Comparison of ENCODE assay signal across 20 mouse cellular contexts in genomic region chr7:138875031-138875430, GRCm38 (mm10). TPM values are rescaled to one million over a fixed set of nuclear protein-coding genes. Genes with fewer than 3 reads are reported as not detected.
DNase-seq lines count a peak whose midpoint lies in the region; ATAC-seq and TF ChIP-seq lines count a peak whose summit lies in the region.
"Had no signal": no experiment of that assay in that cellular context is flagged by ENCODE, and none has a peak within 500 bp of the region (broad histone marks: within the 10 kb centered on the region; RNA-seq: fewer than 3 reads in every experiment).

No protein-coding gene starts in this region.

- no peaks in the 10 kb centered on the region for H3K4me1 ChIP-seq in lung, postnatal 0 days (ENCODE audit: insufficient read depth, low read depth, low read length)
- no peaks in the 10 kb centered on the region for H3K4me1 ChIP-seq in hindbrain, embryonic 14.5 days (replicated peaks; ENCODE audit: control insufficient read depth, insufficient read depth, low read length)
- no peaks in the 10 kb centered on the region for H3K4me1 ChIP-seq in midbrain, embryonic 15.5 days
- H3K4me1 ChIP-seq: embryonic facial prominence, embryonic 12.5 days; forebrain, embryonic 12.5 days; hindbrain, embryonic 12.5 days had no signal

- intact Hi-C loops in gastrocnemius, adult 2 months (cut with DNase I): no loop called here

- no peak for ATAC-seq in lung, postnatal 0 days
- ATAC-seq in hindbrain, embryonic 14.5 days (ENCODE audit: low FRiP score): no peak
- no peak for ATAC-seq in midbrain, embryonic 15.5 days (replicated peaks)
- ATAC-seq: CD4-positive, CD25-positive, alpha-beta regulatory T cell, adult 4 months; forebrain, embryonic 16.5 days; hindbrain, postnatal 0 days had no signal

- no peak overlapping the region for H3K4me2 ChIP-seq in lung, postnatal 0 days (replicated peaks; ENCODE audit: low read depth, low read length)
- no peak overlapping the region for H3K4me2 ChIP-seq in hindbrain, embryonic 14.5 days (replicated peaks)
- H3K4me2 ChIP-seq in midbrain, embryonic 15.5 days: no peak overlapping the region
- H3K4me2 ChIP-seq: embryonic facial prominence, embryonic 12.5 days; forebrain, embryonic 12.5 days; hindbrain, embryonic 12.5 days had no signal

- WGBS in lung, postnatal 0 days: 50% methylated on average over 3 of the region's 3 CpGs
- WGBS in hindbrain, embryonic 14.5 days: 79% methylated on average over 3 of the region's 3 CpGs
- 76% methylated on average over 3 of the region's 3 CpGs for WGBS in midbrain, embryonic 15.5 days

- no peak for TF ChIP-seq EP300 in lung, postnatal 0 days (IDR thresholded peaks at IDR 0.05)

- no peaks in the 10 kb centered on the region for H3K27me3 ChIP-seq in lung, postnatal 0 days (replicated peaks; ENCODE audit: insufficient read depth, low read length)
- H3K27me3 ChIP-seq in hindbrain, embryonic 14.5 days (ENCODE audit: control insufficient read depth, insufficient read depth, low read length): no peaks in the 10 kb centered on the region
- no peaks in the 10 kb centered on the region for H3K27me3 ChIP-seq in midbrain, embryonic 15.5 days (replicated peaks)
- H3K27me3 ChIP-seq: embryonic facial prominence, embryonic 12.5 days; forebrain, embryonic 12.5 days; hindbrain, embryonic 12.5 days had no signal

- no peak overlapping the region for H3K4me3 ChIP-seq in gastrocnemius, adult 2 months
- no peak overlapping the region for H3K4me3 ChIP-seq in lung, postnatal 0 days (ENCODE audit: low read depth, low read length)
- H3K4me3 ChIP-seq in hindbrain, embryonic 14.5 days (replicated peaks; ENCODE audit: low read length): no peak overlapping the region
- no peak overlapping the region for H3K4me3 ChIP-seq in midbrain, embryonic 15.5 days
- H3K4me3 ChIP-seq: embryonic facial prominence, embryonic 12.5 days; forebrain, embryonic 12.5 days; hindbrain, embryonic 12.5 days had no signal

- peaks cover 50% of the 10 kb centered on the region for H3K36me3 ChIP-seq in lung, postnatal 0 days (ENCODE audit: insufficient read depth, low read length)
- H3K36me3 ChIP-seq in hindbrain, embryonic 14.5 days (replicated peaks; ENCODE audit: control insufficient read depth, insufficient read depth): peaks cover 99% of the 10 kb centered on the region
- H3K36me3 ChIP-seq in midbrain, embryonic 15.5 days (replicated peaks): peaks cover 63% of the 10 kb centered on the region

- TF ChIP-seq CTCF in gastrocnemius, adult 2 months (IDR thresholded peaks at IDR 0.05): no peak
- TF ChIP-seq CTCF in lung, postnatal 0 days (IDR thresholded peaks at IDR 0.05): no peak

- no peak overlapping the region for H3K9ac ChIP-seq in lung, postnatal 0 days (replicated peaks; ENCODE audit: low read depth)
- no peak overlapping the region for H3K9ac ChIP-seq in hindbrain, embryonic 14.5 days
- no peak overlapping the region for H3K9ac ChIP-seq in midbrain, embryonic 15.5 days
- H3K9ac ChIP-seq: embryonic facial prominence, embryonic 12.5 days; forebrain, embryonic 12.5 days; hindbrain, embryonic 12.5 days had no signal

- H3K9me3 ChIP-seq in lung, postnatal 0 days (ENCODE audit: low read length): no peaks in the 10 kb centered on the region
- H3K9me3 ChIP-seq in hindbrain, embryonic 14.5 days (ENCODE audit: control insufficient read depth, low read length): no peaks in the 10 kb centered on the region
- no peaks in the 10 kb centered on the region for H3K9me3 ChIP-seq in midbrain, embryonic 15.5 days
- H3K9me3 ChIP-seq: embryonic facial prominence, embryonic 12.5 days; forebrain, embryonic 12.5 days; G1E; hindbrain, embryonic 12.5 days had no signal

- no peak for DNase-seq in gastrocnemius, adult 2 months
- no peak for DNase-seq in gastrocnemius, adult 8-10 months (ENCODE audit: low spot score in 2 of 2)
- peak; percentile 22 for DNase-seq in lung, postnatal 0 days (ENCODE audit: low spot score)
- no peak for DNase-seq in lung, postnatal 14 days
- peak; percentile 79 for DNase-seq in brain, adult 2 months (ENCODE audit: low read depth, low spot score)
- no peak for DNase-seq in hindbrain, embryonic 14.5 days (ENCODE audit: low spot score)
- DNase-seq: adrenal gland, postnatal 14 days; B cell, adult 2 months; embryo, embryonic 11 days; heart, postnatal 10 days; heart, postnatal 4 days; kidney, adult 18-20 months had no signal

- H3K27ac ChIP-seq in gastrocnemius, adult 2 months: peak overlapping the region; percentile 75
- no peak overlapping the region for H3K27ac ChIP-seq in lung, postnatal 0 days (ENCODE audit: low read length)
- H3K27ac ChIP-seq in hindbrain, embryonic 14.5 days: no peak overlapping the region
- no peak overlapping the region for H3K27ac ChIP-seq in midbrain, embryonic 15.5 days
- H3K27ac ChIP-seq: embryonic facial prominence, embryonic 12.5 days; forebrain, embryonic 12.5 days; hindbrain, embryonic 12.5 days; hindbrain, postnatal 0 days had no signal

RNA-seq across cellular contexts. Expression of gene Mapk1ip1, which starts 29.0 kb away (rescaled TPM):
- total RNA-seq in gastrocnemius, adult 2 months (2021): 10 to 100 TPM; 29.6 to 31.8 TPM
- total RNA-seq in gastrocnemius, adult 8-10 months (2022): 10 to 100 TPM; 23.4 to 29.4 (median 24.6) TPM
- polyA plus RNA-seq in lung, postnatal 0 days (2015; fragmentation: Nextera tagmentation; extraction: Ambion mirVana): 14.9 and 15.0 TPM in 2 replicates
- polyA plus RNA-seq in hindbrain, embryonic 14.5 days (2014; fragmentation: Nextera tagmentation; extraction: Ambion mirVana): 30.3 and 32.7 TPM in 2 replicates
- 33.2 and 35.9 TPM in 2 replicates for polyA plus RNA-seq in midbrain, embryonic 15.5 days (2015; fragmentation: Nextera tagmentation; extraction: Ambion mirVana)

RNA-seq across cellular contexts. Expression of gene Ppp2r2d, which starts 29.2 kb away (rescaled TPM):
- total RNA-seq in gastrocnemius, adult 2 months (2021): 10 to 100 TPM; 42.5 to 43.5 TPM
- total RNA-seq in gastrocnemius, adult 8-10 months (2022): 10 to 100 TPM; 38.1 to 42.4 (median 41.0) TPM
- polyA plus RNA-seq in lung, postnatal 0 days (2015; fragmentation: Nextera tagmentation; extraction: Ambion mirVana): 28.0 and 29.5 TPM in 2 replicates
- 99.4 and 106 TPM in 2 replicates for polyA plus RNA-seq in hindbrain, embryonic 14.5 days (2014; fragmentation: Nextera tagmentation; extraction: Ambion mirVana)
- polyA plus RNA-seq in midbrain, embryonic 15.5 days (2015; fragmentation: Nextera tagmentation; extraction: Ambion mirVana): 87.4 and 87.5 TPM in 2 replicates

RNA-seq across cellular contexts. Expression of gene Bnip3, which starts 34.3 kb away (rescaled TPM):
- 100 to 1,000 TPM; 269 to 303 TPM for total RNA-seq in gastrocnemius, adult 2 months (2021)
- 100 to 1,000 TPM; 219 to 283 (median 248) TPM for total RNA-seq in gastrocnemius, adult 8-10 months (2022)
- polyA plus RNA-seq in lung, postnatal 0 days (2015; fragmentation: Nextera tagmentation; extraction: Ambion mirVana): 117 and 141 TPM in 2 replicates
- polyA plus RNA-seq in hindbrain, embryonic 14.5 days (2014; fragmentation: Nextera tagmentation; extraction: Ambion mirVana): 120 and 127 TPM in 2 replicates
- 85.5 and 87.5 TPM in 2 replicates for polyA plus RNA-seq in midbrain, embryonic 15.5 days (2015; fragmentation: Nextera tagmentation; extraction: Ambion mirVana)

Comparison
In these comparisons a context has a peak if more than half of its experiments do, and no peak if none do; other contexts are left out.
1. DNase-seq: peak in lung, postnatal 0 days (single experiment) and brain, adult 2 months (single experiment); none in gastrocnemius, adult 2 months (single experiment), gastrocnemius, adult 8-10 months (0 of 2), lung, postnatal 14 days (single experiment) and hindbrain, embryonic 14.5 days (single experiment).